ENCODE assay signal across 8 mouse cellular contexts in the genomic region with DNA sequence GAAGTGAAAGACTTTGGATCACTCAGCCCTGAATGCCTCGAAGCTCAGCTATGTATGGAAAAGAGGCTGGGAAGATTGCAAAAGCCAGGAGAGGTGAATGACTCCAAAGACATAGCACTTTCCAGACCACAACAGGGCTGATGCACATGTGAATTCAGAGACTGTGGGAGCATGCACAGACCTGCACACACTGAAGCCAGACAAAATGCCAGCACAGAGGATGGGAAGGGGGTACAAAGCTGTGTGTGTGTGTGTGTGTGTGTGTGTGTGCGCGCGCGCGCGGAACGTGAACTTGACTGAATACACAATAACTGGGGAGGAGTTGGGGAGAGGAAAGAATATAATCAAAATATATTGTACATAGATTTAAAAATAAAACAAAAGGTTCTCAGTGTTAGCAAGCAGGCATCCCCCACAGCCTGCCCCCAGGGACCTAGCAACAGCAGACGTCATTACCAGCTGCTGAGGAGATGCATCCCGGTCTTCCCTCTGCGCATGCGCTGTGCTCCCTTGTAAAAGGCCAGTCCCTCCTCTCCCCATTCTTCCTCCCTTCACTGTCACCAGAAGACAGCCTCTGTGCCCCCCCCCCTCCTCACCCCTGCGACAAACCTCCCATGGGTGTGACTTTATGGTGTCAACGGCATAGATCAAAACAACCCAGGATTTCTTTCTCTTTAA.
DNase-seq lines count a peak whose midpoint lies in the region; ATAC-seq and TF ChIP-seq lines count a peak whose summit lies in the region.

No protein-coding gene starts in this region.

- DNase-seq in forebrain, postnatal 0 days = peak; percentile 59
- DNase-seq in CH12.LX (ENCODE audit: extremely low read depth) = peak; percentile 48
- peak; percentile 31 to 46 for DNase-seq in frontal cortex, postnatal 36 days (ENCODE audit: low spot score in 2 of 2)
- DNase-seq in kidney, adult 18-20 months = peak; percentile 34
- peak; percentile 15 to 70 for DNase-seq in left cerebral cortex, postnatal 10 days (ENCODE audit: extremely low spot score in 1 of 2, low spot score in 2 of 2)
- DNase-seq in splenic B cell, adult 2 months (ENCODE audit: low read depth, low spot score) = peak; percentile 20

- no peaks in the 10 kb centered on the region for H3K9me3 ChIP-seq in forebrain, postnatal 0 days (ENCODE audit: low read length)
- H3K9me3 ChIP-seq in forebrain, embryonic 13.5 days (replicated peaks) = no peaks in the 10 kb centered on the region
- H3K9me3 ChIP-seq in CH12.LX (replicated peaks; ENCODE audit: low read length) = no peaks in the 10 kb centered on the region
- no peaks in the 10 kb centered on the region for H3K9me3 ChIP-seq in intestine, postnatal 0 days (ENCODE audit: control insufficient read depth)

- H3K36me3 ChIP-seq in forebrain, postnatal 0 days (ENCODE audit: insufficient read depth) = no peaks in the 10 kb centered on the region
- H3K36me3 ChIP-seq in forebrain, embryonic 13.5 days (ENCODE audit: poor library complexity, severe bottlenecking) = no peaks in the 10 kb centered on the region
- no peaks in the 10 kb centered on the region for H3K36me3 ChIP-seq in CH12.LX (replicated peaks in 1 of 2; ENCODE audit: control insufficient read depth in 1 of 2, insufficient read depth in 1 of 2, low read length in 1 of 2)
- no peaks in the 10 kb centered on the region for H3K36me3 ChIP-seq in splenic B cell, adult 2 months (ENCODE audit: control insufficient read depth, insufficient read depth, low read length, poor library complexity, severe bottlenecking)
- H3K36me3 ChIP-seq in intestine, postnatal 0 days (ENCODE audit: control insufficient read depth, insufficient read depth) = no peaks in the 10 kb centered on the region

- dilution Hi-C loops in CH12.LX (cut with MboI; ENCODE audit: extremely low pct_ligation_motif_present, extremely low pct_unique_long_range_greater_than_20kb, low sequenced_read_pairs) = no loop called here

- no peak for TF ChIP-seq EP300 in CH12.LX (IDR thresholded peaks at IDR 0.05; ENCODE audit: low read length)

- H3K4me1 ChIP-seq in forebrain, postnatal 0 days (ENCODE audit: insufficient read depth) = no peaks in the 10 kb centered on the region
- H3K4me1 ChIP-seq in forebrain, embryonic 13.5 days = no peaks in the 10 kb centered on the region
- peaks cover 0 to 3% of the 10 kb centered on the region in 2 experiments; a peak in 1 of 4 replicates for H3K4me1 ChIP-seq in CH12.LX (ENCODE audit: control insufficient read depth in 1 of 2, insufficient read depth in 2 of 2)
- H3K4me1 ChIP-seq in intestine, postnatal 0 days (replicated peaks; ENCODE audit: control insufficient read depth, insufficient read depth, low read length) = no peaks in the 10 kb centered on the region

- no peak overlapping the region for H3K4me3 ChIP-seq in forebrain, postnatal 0 days (ENCODE audit: low read depth, low read length)
- no peak overlapping the region for H3K4me3 ChIP-seq in forebrain, embryonic 13.5 days
- no peak overlapping the region for H3K4me3 ChIP-seq in CH12.LX (replicated peaks in 1 of 3; ENCODE audit: low read depth in 2 of 3, low read length in 2 of 3, poor library complexity in 1 of 3)
- H3K4me3 ChIP-seq in intestine, postnatal 0 days (ENCODE audit: low read depth, low read length) = no peak overlapping the region

- in situ Hi-C loops in CH12.LX (cut with MboI; ENCODE audit: low pct_ligation_motif_present, low pct_unique_long_range_greater_than_20kb, low sequenced_read_pairs) = no loop called here

- peak; percentile 85 for ATAC-seq in forebrain, postnatal 0 days
- ATAC-seq in forebrain, embryonic 13.5 days = no peak
- no peak for ATAC-seq in intestine, postnatal 0 days

- no peaks in the 10 kb centered on the region for H3K79me2 ChIP-seq in CH12.LX (replicated peaks; ENCODE audit: control insufficient read depth, extremely low read depth, insufficient read depth, poor library complexity, severe bottlenecking)

- H3K9ac ChIP-seq in forebrain, postnatal 0 days = no peak overlapping the region
- H3K9ac ChIP-seq in forebrain, embryonic 13.5 days = no peak overlapping the region
- H3K9ac ChIP-seq in CH12.LX (ENCODE audit: insufficient read depth, low read depth) = no peak overlapping the region
- H3K9ac ChIP-seq in intestine, postnatal 0 days (ENCODE audit: low read depth, low read length) = no peak overlapping the region

- H3K27me3 ChIP-seq in forebrain, postnatal 0 days (ENCODE audit: insufficient read depth, low read length) = no peaks in the 10 kb centered on the region
- no peaks in the 10 kb centered on the region for H3K27me3 ChIP-seq in forebrain, embryonic 13.5 days
- peaks cover 5% of the 10 kb centered on the region for H3K27me3 ChIP-seq in CH12.LX (replicated peaks)
- H3K27me3 ChIP-seq in splenic B cell, adult 2 months (ENCODE audit: control insufficient read depth, insufficient read depth, low read length, poor library complexity, severe bottlenecking) = no peaks in the 10 kb centered on the region
- H3K27me3 ChIP-seq in intestine, postnatal 0 days (replicated peaks; ENCODE audit: control insufficient read depth, insufficient read depth, low read length) = no peaks in the 10 kb centered on the region

- no peak overlapping the region for H3K27ac ChIP-seq in forebrain, postnatal 0 days (ENCODE audit: low read depth, low read length)
- no peak overlapping the region; the same call in 1 of the 2 replicates for H3K27ac ChIP-seq in forebrain, embryonic 13.5 days
- H3K27ac ChIP-seq in CH12.LX (ENCODE audit: insufficient read depth, low read depth) = no peak overlapping the region
- H3K27ac ChIP-seq in intestine, postnatal 0 days (ENCODE audit: low read depth, low read length) = no peak overlapping the region

- TF ChIP-seq POLR2A in CH12.LX (IDR thresholded peaks at IDR 0.05; ENCODE audit: low read depth, low read length) = no peak

- no peak for TF ChIP-seq CTCF in forebrain, postnatal 0 days (IDR thresholded peaks at IDR 0.05; ENCODE audit: low read depth)
- no peak for TF ChIP-seq CTCF in CH12.LX (conservative IDR thresholded peaks at IDR 0.05 in 1 of 2, IDR thresholded peaks at IDR 0.05 in 1 of 2; ENCODE audit: low read depth in 2 of 2, low read length in 2 of 2)
- no peak for TF ChIP-seq CTCF in intestine, postnatal 0 days (IDR thresholded peaks at IDR 0.05; ENCODE audit: low read depth)

- 79% methylated on average over 14 of the region's 14 CpGs for WGBS in forebrain, postnatal 0 days
- 85% methylated on average over 14 of the region's 14 CpGs for WGBS in forebrain, embryonic 13.5 days
- WGBS in intestine, postnatal 0 days = 69% methylated on average over 14 of the region's 14 CpGs

- TF ChIP-seq RAD21 in CH12.LX (IDR thresholded peaks at IDR 0.05; ENCODE audit: low read depth, low read length) = no peak

- no peak overlapping the region for H3K4me2 ChIP-seq in forebrain, postnatal 0 days (ENCODE audit: low read depth)
- no peak overlapping the region for H3K4me2 ChIP-seq in forebrain, embryonic 13.5 days
- peak overlapping the region; percentile 62 for H3K4me2 ChIP-seq in CH12.LX (ENCODE audit: insufficient read depth, low read depth, poor library complexity, severe bottlenecking)
- H3K4me2 ChIP-seq in intestine, postnatal 0 days (replicated peaks; ENCODE audit: low read depth) = no peak overlapping the region

- intact Hi-C loops in left cerebral cortex, postnatal 10 days (cut with DNase I) = no loop called here

TF ChIP-seq in CH12.LX, 34 proteins besides CTCF, POLR2A, EP300 and RAD21:
- no peak for TF ChIP-seq PAX5 (IDR thresholded peaks at IDR 0.05; ENCODE audit: low read length)
- no peak for TF ChIP-seq MAZ (IDR thresholded peaks at IDR 0.05; ENCODE audit: low read depth, low read length)
- TF ChIP-seq CHD2 (IDR thresholded peaks at IDR 0.05; ENCODE audit: low read length) = peak; percentile 66; the same call in 1 of the 2 replicates
- TF ChIP-seq MAFK (IDR thresholded peaks at IDR 0.05; ENCODE audit: insufficient replicate concordance, low read length) = no peak
- TF ChIP-seq ZKSCAN1 (IDR thresholded peaks at IDR 0.05; ENCODE audit: borderline replicate concordance, low read depth, low read length) = no peak
- no peak for TF ChIP-seq MEF2A (IDR thresholded peaks at IDR 0.05; ENCODE audit: borderline replicate concordance, low read depth, low read length)
- no peak for TF ChIP-seq GABPA (IDR thresholded peaks at IDR 0.05; ENCODE audit: insufficient replicate concordance, low read depth, low read length)
- TF ChIP-seq MAX (IDR thresholded peaks at IDR 0.05; ENCODE audit: low read length) = no peak
- TF ChIP-seq BHLHE40 (IDR thresholded peaks at IDR 0.05; ENCODE audit: low read depth, low read length) = no peak
- TF ChIP-seq NRF1 (IDR thresholded peaks at IDR 0.05; ENCODE audit: low read depth, low read length) = peak; percentile 82
- no peak for TF ChIP-seq JUND (conservative IDR thresholded peaks at IDR 0.05; ENCODE audit: low read depth, low read length)
